Mouse (Mus musculus) kidney, postnatal 25 days (tissue): ENCODE measurements around the gene Spib.

Experiments
- DNase-seq, 2 experiments: peaks; one replicate each; pipeline ENCODE4 v3.0.0; 2021; ENCODE audit warnings: mixed read lengths in 2 of 2

The Spib gene

GRCm38 (mm10) chr7:44531946-44532732, at the start of gene Spib:
TSS of gene Spib (minus strand) at chr7:44532071.
- DNase-seq: no peak

- DNase-seq: no peak
These were observed 49.8 kb upstream of the Spib start for GRCm38 (mm10) chr7:44581637-44582036.

GRCm38 (mm10) chr7:44576333-44576844, 44.5 kb upstream of the Spib start:
- DNase-seq: no peak

GRCm38 (mm10) chr7:44572956-44573484, 41.1 kb upstream of the Spib start:
- no peak for DNase-seq

- peak; percentile 69 to 85 for DNase-seq
These were observed 40.4 kb upstream of the Spib start, which contains the start of gene Napsa for GRCm38 (mm10) chr7:44572213-44572701. TSS of gene Napsa (plus strand) at chr7:44572380.

GRCm38 (mm10) chr7:44571811-44572210, 39.9 kb upstream of the Spib start:
- DNase-seq: peak; percentile 48 to 78

- DNase-seq: peak in 1 of 2 experiments; percentile 41
These were observed 39.1 kb upstream of the Spib start for GRCm38 (mm10) chr7:44570989-44571388.

GRCm38 (mm10) chr7:44568803-44569202, 36.9 kb upstream of the Spib start:
- DNase-seq: no peak

GRCm38 (mm10) chr7:44565414-44565813, 33.5 kb upstream of the Spib start:
- DNase-seq: no peak

- DNase-seq: peak; percentile 55 to 79
These were observed 32.6 kb upstream of the Spib start for GRCm38 (mm10) chr7:44564486-44564885.

GRCm38 (mm10) chr7:44563284-44563683, 31.4 kb upstream of the Spib start:
- no peak for DNase-seq

- peak; percentile 81 to 92 for DNase-seq
These were observed 28.8 kb upstream of the Spib start for GRCm38 (mm10) chr7:44560435-44561400.

GRCm38 (mm10) chr7:44557629-44558028, 25.8 kb upstream of the Spib start:
- DNase-seq: peak in 1 of 2 experiments; percentile 12

GRCm38 (mm10) chr7:44553826-44554225, 22.0 kb upstream of the Spib start, which contains the start of gene Nr1h2:
TSS of gene Nr1h2 (minus strand) at chr7:44553951.
- DNase-seq: peak; percentile 97 to 98

GRCm38 (mm10) chr7:44553196-44553764, 21.4 kb upstream of the Spib start:
- peak; percentile 88 to 89 for DNase-seq

GRCm38 (mm10) chr7:44552141-44552908, 20.5 kb upstream of the Spib start:
- DNase-seq: no peak

- peak in 1 of 2 experiments; percentile 36 for DNase-seq
These were observed 19.9 kb upstream of the Spib start for GRCm38 (mm10) chr7:44551731-44552130.

GRCm38 (mm10) chr7:44551301-44551700, 19.4 kb upstream of the Spib start:
- no peak for DNase-seq

GRCm38 (mm10) chr7:44550409-44550678, 18.5 kb upstream of the Spib start:
- no peak for DNase-seq

GRCm38 (mm10) chr7:44549621-44550408, 17.9 kb upstream of the Spib start:
- DNase-seq: no peak
